Mouse (Mus musculus): Measurements from ENCODE around the gene Siae.
A peak's percentile ranks its signal among the peaks of the same experiment; 100 is the strongest.

Siae gene

GRCm38 (mm10) chr9:37540701-37541575, 14.6 kb upstream of the Siae start:
- no peak for DNase-seq (ENCODE audit: extremely low spot score, low spot score)

- DNase-seq (ENCODE audit: extremely low spot score, low spot score), result no peak
Measured at GRCm38 (mm10) chr9:37541851-37542642, 13.5 kb upstream of the Siae start.

- DNase-seq (ENCODE audit: extremely low spot score, low spot score), result no peak
Measured at GRCm38 (mm10) chr9:37543869-37544440, 11.5 kb upstream of the Siae start.

GRCm38 (mm10) chr9:37544447-37545165, 10.9 kb upstream of the Siae start:
- peak; percentile 60 for DNase-seq (ENCODE audit: extremely low spot score, low spot score)

- peak; percentile 36 for DNase-seq (ENCODE audit: extremely low spot score, low spot score)
Measured at GRCm38 (mm10) chr9:37545166-37545610, 10.3 kb upstream of the Siae start.

GRCm38 (mm10) chr9:37545847-37546452, 9.5 kb upstream of the Siae start:
- DNase-seq (ENCODE audit: extremely low spot score, low spot score), result no peak

GRCm38 (mm10) chr9:37546889-37547288, 8.6 kb upstream of the Siae start:
- DNase-seq (ENCODE audit: extremely low spot score, low spot score), result no peak

- DNase-seq (ENCODE audit: extremely low spot score, low spot score), result no peak
Measured at GRCm38 (mm10) chr9:37550435-37550834, 5.1 kb upstream of the Siae start.

- DNase-seq (ENCODE audit: extremely low spot score, low spot score), result peak; percentile 30
Measured at GRCm38 (mm10) chr9:37551751-37552531, 3.6 kb upstream of the Siae start.

GRCm38 (mm10) chr9:37552536-37553293, 2.8 kb upstream of the Siae start, which contains the start of gene Nrgn:
Nrgn (minus strand) TSS chr9:37552904.
- peak; percentile 82 for DNase-seq (ENCODE audit: extremely low spot score, low spot score)

GRCm38 (mm10) chr9:37554279-37554678, 1.2 kb upstream of the Siae start:
- no peak for DNase-seq (ENCODE audit: extremely low spot score, low spot score)

GRCm38 (mm10) chr9:37556366-37556765, 868 bp downstream of the Siae start:
- no peak for DNase-seq (ENCODE audit: extremely low spot score, low spot score)

GRCm38 (mm10) chr9:37560617-37561016, 5.1 kb downstream of the Siae start:
- no peak for DNase-seq (ENCODE audit: extremely low spot score, low spot score)

- no peak for DNase-seq (ENCODE audit: extremely low spot score, low spot score)
Measured at GRCm38 (mm10) chr9:37563805-37564204, 8.3 kb downstream of the Siae start.

- DNase-seq (ENCODE audit: extremely low spot score, low spot score), result no peak
Measured at GRCm38 (mm10) chr9:37567019-37567418, 11.5 kb downstream of the Siae start.

- no peak for DNase-seq (ENCODE audit: extremely low spot score, low spot score)
Measured at GRCm38 (mm10) chr9:37567454-37567853, 12.0 kb downstream of the Siae start.

GRCm38 (mm10) chr9:37567892-37568604, 12.6 kb downstream of the Siae start:
- DNase-seq (ENCODE audit: extremely low spot score, low spot score), result no peak

GRCm38 (mm10) chr9:37568605-37569214, 13.2 kb downstream of the Siae start:
- no peak for DNase-seq (ENCODE audit: extremely low spot score, low spot score)
